Mouse (Mus musculus): ENCODE results near the gene Pcsk6. TPM values are rescaled to one million over a fixed set of nuclear protein-coding genes. Genes with fewer than 3 reads are reported as not detected.
A peak's percentile ranks its signal among the peaks of the same experiment; 100 is the strongest.

Gene Pcsk6
- polyA plus RNA-seq, 1 experiment = 52.0 TPM

GRCm38 (mm10) chr7:66079364-66080230 is 218.1 kb downstream of the Pcsk6 start, which contains the start of gene Selenos:
Gene Selenos (plus strand): TSS chr7:66079649.
- WGBS = under 1% methylated on average over 65 of the region's 65 CpGs
- DNase-seq = peak; percentile 94 to 95
- peaks cover 12% of the 10 kb centered on the region for H3K4me1 ChIP-seq (ENCODE audit: control insufficient read depth, insufficient read depth, low read length)
- no peak within 1 kb of the TSS for H3K27ac ChIP-seq (ENCODE audit: insufficient read depth, low read length)
- H3K4me3 ChIP-seq (replicated peaks; ENCODE audit: insufficient read depth, low read depth, low read length) = peak within 1 kb of the TSS; percentile 75
- TF ChIP-seq CTCF (IDR thresholded peaks at IDR 0.05; ENCODE audit: borderline replicate concordance, insufficient read depth, low read depth, low read length) (no peak), POLR2A (IDR thresholded peaks at IDR 0.05; ENCODE audit: borderline replicate concordance, insufficient read depth, low read length) (peak; percentile 76)
- no peaks in the 10 kb centered on the region for H3K27me3 ChIP-seq (ENCODE audit: control insufficient read depth, insufficient read depth, low read length)

- DNase-seq = peak in 1 of 2 experiments; percentile 20
- H3K4me3 ChIP-seq (replicated peaks; ENCODE audit: insufficient read depth, low read depth, low read length) = peak overlapping the region; percentile 75
- H3K4me1 ChIP-seq (ENCODE audit: control insufficient read depth, insufficient read depth, low read length) = peaks cover 12% of the 10 kb centered on the region
- TF ChIP-seq CTCF (IDR thresholded peaks at IDR 0.05; ENCODE audit: borderline replicate concordance, insufficient read depth, low read depth, low read length) = no peak
- no peak for TF ChIP-seq POLR2A (IDR thresholded peaks at IDR 0.05; ENCODE audit: borderline replicate concordance, insufficient read depth, low read length)
- 12% methylated on average over 5 of the region's 5 CpGs for WGBS
- H3K27me3 ChIP-seq (ENCODE audit: control insufficient read depth, insufficient read depth, low read length) = no peaks in the 10 kb centered on the region
- H3K27ac ChIP-seq (ENCODE audit: insufficient read depth, low read length) = no peak overlapping the region
Measured at GRCm38 (mm10) chr7:66080231-66080613, 218.7 kb downstream of the Pcsk6 start.

- TF ChIP-seq POLR2A (IDR thresholded peaks at IDR 0.05; ENCODE audit: borderline replicate concordance, insufficient read depth, low read length) (no peak), CTCF (IDR thresholded peaks at IDR 0.05; ENCODE audit: borderline replicate concordance, insufficient read depth, low read depth, low read length) (no peak)
- no peaks in the 10 kb centered on the region for H3K27me3 ChIP-seq (ENCODE audit: control insufficient read depth, insufficient read depth, low read length)
- H3K4me3 ChIP-seq (replicated peaks; ENCODE audit: insufficient read depth, low read depth, low read length) = no peak overlapping the region
- H3K4me1 ChIP-seq (ENCODE audit: control insufficient read depth, insufficient read depth, low read length) = no peaks in the 10 kb centered on the region; the same call in 1 of the 2 replicates
- WGBS = 85% methylated on average over 6 of the region's 6 CpGs
- no peak for DNase-seq
- H3K27ac ChIP-seq (ENCODE audit: insufficient read depth, low read length) = no peak overlapping the region
Measured at GRCm38 (mm10) chr7:66083757-66084156, 222.2 kb downstream of the Pcsk6 start.

GRCm38 (mm10) chr7:66084546-66084945 is 223.0 kb downstream of the Pcsk6 start:
- Histone ChIP-seq H3K4me3 (replicated peaks; ENCODE audit: insufficient read depth, low read depth, low read length) (no peak overlapping the region), H3K4me1 (ENCODE audit: control insufficient read depth, insufficient read depth, low read length) (no peaks in the 10 kb centered on the region; the same call in 1 of the 2 replicates), H3K27me3 (ENCODE audit: control insufficient read depth, insufficient read depth, low read length) (no peaks in the 10 kb centered on the region), H3K27ac (ENCODE audit: insufficient read depth, low read length) (no peak overlapping the region)
- no peak for DNase-seq
- WGBS = 37% methylated on average over 7 of the region's 7 CpGs
- TF ChIP-seq CTCF (IDR thresholded peaks at IDR 0.05; ENCODE audit: borderline replicate concordance, insufficient read depth, low read depth, low read length) (no peak), POLR2A (IDR thresholded peaks at IDR 0.05; ENCODE audit: borderline replicate concordance, insufficient read depth, low read length) (no peak)

GRCm38 (mm10) chr7:66087652-66088051 is 226.1 kb downstream of the Pcsk6 start:
- no peak for TF ChIP-seq CTCF (IDR thresholded peaks at IDR 0.05; ENCODE audit: borderline replicate concordance, insufficient read depth, low read depth, low read length)
- TF ChIP-seq POLR2A (IDR thresholded peaks at IDR 0.05; ENCODE audit: borderline replicate concordance, insufficient read depth, low read length) = no peak
- no peak for DNase-seq
- WGBS = 90% methylated on average over 4 of the region's 4 CpGs
- Histone ChIP-seq H3K4me1 (ENCODE audit: control insufficient read depth, insufficient read depth, low read length) (peaks cover 3% of the 10 kb centered on the region), H3K27ac (ENCODE audit: insufficient read depth, low read length) (no peak overlapping the region), H3K4me3 (replicated peaks; ENCODE audit: insufficient read depth, low read depth, low read length) (no peak overlapping the region), H3K27me3 (ENCODE audit: control insufficient read depth, insufficient read depth, low read length) (no peaks in the 10 kb centered on the region)

- DNase-seq = no peak
Measured at GRCm38 (mm10) chr7:66088077-66088476, 226.5 kb downstream of the Pcsk6 start.

GRCm38 (mm10) chr7:66090676-66091190 is 229.2 kb downstream of the Pcsk6 start:
- Histone ChIP-seq H3K4me1 (ENCODE audit: control insufficient read depth, insufficient read depth, low read length) (peaks cover 3% of the 10 kb centered on the region; the same call in 1 of the 2 replicates), H3K27ac (ENCODE audit: insufficient read depth, low read length) (no peak overlapping the region), H3K27me3 (ENCODE audit: control insufficient read depth, insufficient read depth, low read length) (no peaks in the 10 kb centered on the region), H3K4me3 (replicated peaks; ENCODE audit: insufficient read depth, low read depth, low read length) (no peak overlapping the region)
- 82% methylated on average over 11 of the region's 11 CpGs for WGBS
- DNase-seq = no peak
- no peak for TF ChIP-seq CTCF (IDR thresholded peaks at IDR 0.05; ENCODE audit: borderline replicate concordance, insufficient read depth, low read depth, low read length)
- no peak for TF ChIP-seq POLR2A (IDR thresholded peaks at IDR 0.05; ENCODE audit: borderline replicate concordance, insufficient read depth, low read length)

More at GRCm38 (mm10) chr7:66088077-66088476, 226.5 kb downstream of the Pcsk6 start:
- no peak overlapping the region for H3K27ac ChIP-seq (ENCODE audit: insufficient read depth, low read length)
- H3K27me3 ChIP-seq (ENCODE audit: control insufficient read depth, insufficient read depth, low read length) = no peaks in the 10 kb centered on the region
- TF ChIP-seq POLR2A (IDR thresholded peaks at IDR 0.05; ENCODE audit: borderline replicate concordance, insufficient read depth, low read length) (no peak), CTCF (IDR thresholded peaks at IDR 0.05; ENCODE audit: borderline replicate concordance, insufficient read depth, low read depth, low read length) (no peak)
- peaks cover 3% of the 10 kb centered on the region for H3K4me1 ChIP-seq (ENCODE audit: control insufficient read depth, insufficient read depth, low read length)
- 85% methylated on average over 2 of the region's 2 CpGs for WGBS
- no peak overlapping the region for H3K4me3 ChIP-seq (replicated peaks; ENCODE audit: insufficient read depth, low read depth, low read length)

Data from cerebellum, adult 2 months (tissue).